Mouse (Mus musculus) intestine, embryonic 15.5 days (tissue): ENCODE measurements around the gene Pdgfra. TPM values are rescaled to one million over a fixed set of nuclear protein-coding genes. Genes with fewer than 3 reads are reported as not detected.

Source experiments
- ATAC-seq: fragments of 200-750 bp; cut with Nextera tagmentation; 2 replicates; pipeline ENCODE4 v1.8.0; 2017; ENCODE audit warnings: moderate TSS enrichment, moderate library complexity
- H3K27ac ChIP-seq: fragments of 300-500 bp; sonication (generic); 2 replicates; pipeline ENCODE4 v1.5.1; 2015; ENCODE audit warnings: mild to moderate bottlenecking, inconsistent platforms
- H3K27me3 ChIP-seq: fragments of 300-500 bp; sonication (generic); replicated peaks from 2 replicates; pipeline ENCODE4 v1.6.1; 2015; ENCODE audit warnings: inconsistent platforms
- H3K36me3 ChIP-seq: fragments of 300-500 bp; sonication (generic); 2 replicates; pipeline ENCODE4 v1.6.1; 2015; ENCODE audit warnings: inconsistent platforms
- H3K4me1 ChIP-seq: fragments of 300-500 bp; sonication (generic); replicated peaks from 2 replicates; pipeline ENCODE4 v1.6.1; 2015; ENCODE audit warnings: inconsistent platforms
- H3K4me2 ChIP-seq: fragments of 300-500 bp; sonication (generic); replicated peaks from 2 replicates; pipeline ENCODE4 v1.6.1; 2015; ENCODE audit warnings: mild to moderate bottlenecking, inconsistent platforms
- H3K4me3 ChIP-seq: fragments of 300-500 bp; sonication (generic); replicated peaks from 2 replicates; pipeline ENCODE4 v1.5.1; 2015; ENCODE audit warnings: inconsistent platforms
- H3K9ac ChIP-seq: fragments of 300-500 bp; sonication (generic); 2 replicates; pipeline ENCODE4 v1.6.1; 2015; ENCODE audit warnings: inconsistent platforms
- H3K9me3 ChIP-seq: fragments of 300-500 bp; sonication (generic); 2 replicates; pipeline ENCODE4 v1.6.1; 2016; ENCODE audit warnings: inconsistent platforms
- WGBS: fragments of 180-500 bp; shearing (Covaris S2); methylation state at CpG from one replicate; pipeline ENCODE4 v1.1.7; 2015; 5-methylcytosine and 5-hydroxymethylcytosine counted together
- polyA plus RNA-seq: library from polyadenylated mRNA; unstranded; fragments of >200 nt; fragmentation: Nextera tagmentation; extraction: Ambion mirVana; gene quantifications from 2 replicates; pipeline ENCODE4 v1.2.1, GENCODE M21; 2015

Pdgfra gene
- 32.9 and 37.2 TPM in 2 replicates for polyA plus RNA-seq

GRCm38 (mm10) chr5:75152021-75152425 lies at the start of gene Pdgfra:
Pdgfra (plus strand) TSS chr5:75152292.
- Histone ChIP-seq H3K4me1 (peaks cover 42% of the 10 kb centered on the region), H3K36me3 (no peaks in the 10 kb centered on the region), H3K4me3 (peak within 1 kb of the TSS; percentile 46), H3K4me2 (peak within 1 kb of the TSS; percentile 63), H3K9me3 (no peaks in the 10 kb centered on the region), H3K27me3 (peaks cover 41% of the 10 kb centered on the region), H3K27ac (peak within 1 kb of the TSS; percentile 87), H3K9ac (peak within 1 kb of the TSS; percentile 48)
- no peak for ATAC-seq
- WGBS = 2% methylated on average over 10 of the region's 10 CpGs

GRCm38 (mm10) chr5:75106511-75106910 lies 45.6 kb upstream of the Pdgfra start:
- no peak overlapping the region for H3K4me2 ChIP-seq
- H3K4me1 ChIP-seq = no peaks in the 10 kb centered on the region
- H3K27me3 ChIP-seq = no peaks in the 10 kb centered on the region
- H3K4me3 ChIP-seq = no peak overlapping the region
- no peak for ATAC-seq
- no peaks in the 10 kb centered on the region for H3K9me3 ChIP-seq
- no peak overlapping the region for H3K9ac ChIP-seq
- no peaks in the 10 kb centered on the region for H3K36me3 ChIP-seq
- no peak overlapping the region for H3K27ac ChIP-seq
- WGBS = 73% methylated on average over 3 of the region's 3 CpGs

DNA sequence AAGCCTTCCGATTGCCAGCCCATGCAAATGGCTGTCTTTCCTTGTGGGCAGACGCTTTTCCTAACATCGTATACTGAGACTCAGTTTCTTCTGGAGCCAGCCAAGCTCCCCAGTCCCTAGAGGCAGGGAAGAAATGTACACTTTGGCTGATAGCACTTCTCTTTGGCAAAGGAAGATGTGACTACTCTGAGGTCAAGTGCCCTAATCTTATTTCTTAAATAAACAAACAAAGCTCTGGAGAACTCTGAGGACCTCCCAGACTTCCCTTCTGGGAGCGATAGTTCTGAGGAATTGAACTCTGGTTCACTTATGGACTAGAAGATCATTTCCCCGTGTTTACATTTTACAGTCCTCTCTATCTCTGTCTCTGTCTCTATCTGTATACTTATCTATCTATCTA lies 42.7 kb upstream of the Pdgfra start:
- 25% methylated on average over 5 of the region's 5 CpGs for WGBS
- ATAC-seq = peak; percentile 15; the same call in 1 of the 2 replicates
- Histone ChIP-seq H3K4me3 (no peak overlapping the region), H3K36me3 (no peaks in the 10 kb centered on the region), H3K4me2 (no peak overlapping the region), H3K27ac (no peak overlapping the region), H3K27me3 (no peaks in the 10 kb centered on the region), H3K9ac (no peak overlapping the region), H3K4me1 (no peaks in the 10 kb centered on the region), H3K9me3 (no peaks in the 10 kb centered on the region)

DNA sequence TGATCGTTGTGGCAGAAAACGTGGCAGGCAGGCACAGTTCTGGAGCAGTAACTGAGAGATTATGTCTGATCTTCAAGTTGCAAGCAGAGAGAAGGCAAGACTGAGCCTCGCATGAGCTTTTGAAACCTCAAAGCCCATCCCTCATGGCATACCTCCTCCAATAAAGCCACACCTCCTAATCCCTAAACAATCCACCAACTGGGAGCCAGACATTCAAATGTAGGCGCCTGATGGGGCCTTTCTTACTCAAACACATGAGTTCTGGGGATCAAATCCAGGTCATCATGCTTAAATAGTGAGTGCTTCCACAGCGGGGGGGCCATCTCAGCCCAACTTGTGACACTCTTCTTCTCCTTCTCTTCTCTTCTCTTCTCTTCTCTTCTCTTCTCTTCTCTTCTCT lies 40.3 kb upstream of the Pdgfra start:
- H3K9me3 ChIP-seq = no peaks in the 10 kb centered on the region
- ATAC-seq = no peak
- WGBS = 65% methylated on average over 5 of the region's 5 CpGs

DNA sequence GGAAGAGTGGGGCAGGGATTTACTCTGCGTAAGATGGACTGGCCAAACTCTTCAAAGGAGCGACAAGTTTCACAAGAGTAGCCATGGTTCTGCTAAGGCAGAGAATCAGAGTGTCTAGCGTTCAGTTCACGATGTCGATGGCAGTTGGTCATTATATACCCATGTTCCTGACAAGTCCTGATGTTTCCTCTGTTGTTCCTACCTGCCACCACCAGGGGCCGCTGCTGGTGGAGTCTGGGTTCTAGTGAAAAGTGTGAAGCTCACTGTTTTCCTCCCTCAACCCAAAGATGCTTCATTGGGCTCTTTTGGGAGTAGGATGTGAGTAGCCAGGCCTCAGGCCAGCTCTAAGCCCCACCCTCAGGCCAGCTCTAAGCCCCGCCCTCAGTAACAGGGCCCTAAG lies 33.3 kb upstream of the Pdgfra start:
- no peak overlapping the region for H3K4me2 ChIP-seq
- no peaks in the 10 kb centered on the region for H3K36me3 ChIP-seq
- H3K9ac ChIP-seq = no peak overlapping the region
- 63% methylated on average over 7 of the region's 7 CpGs for WGBS
- H3K4me1 ChIP-seq = no peaks in the 10 kb centered on the region
- no peak for ATAC-seq
- H3K9me3 ChIP-seq = no peaks in the 10 kb centered on the region
- H3K27ac ChIP-seq = no peak overlapping the region
- 0 out of 2 replicates have a peak, but pooled peaks cover 3% of the 10 kb centered on the region for H3K27me3 ChIP-seq
- no peak overlapping the region for H3K4me3 ChIP-seq

More for the DNA sequence above, 40.3 kb upstream of the Pdgfra start:
- Histone ChIP-seq H3K9ac (no peak overlapping the region), H3K27ac (no peak overlapping the region), H3K27me3 (0 out of 2 replicates have a peak, but pooled peaks cover 3% of the 10 kb centered on the region), H3K4me3 (no peak overlapping the region), H3K4me1 (no peaks in the 10 kb centered on the region), H3K36me3 (no peaks in the 10 kb centered on the region), H3K4me2 (no peak overlapping the region)

DNA sequence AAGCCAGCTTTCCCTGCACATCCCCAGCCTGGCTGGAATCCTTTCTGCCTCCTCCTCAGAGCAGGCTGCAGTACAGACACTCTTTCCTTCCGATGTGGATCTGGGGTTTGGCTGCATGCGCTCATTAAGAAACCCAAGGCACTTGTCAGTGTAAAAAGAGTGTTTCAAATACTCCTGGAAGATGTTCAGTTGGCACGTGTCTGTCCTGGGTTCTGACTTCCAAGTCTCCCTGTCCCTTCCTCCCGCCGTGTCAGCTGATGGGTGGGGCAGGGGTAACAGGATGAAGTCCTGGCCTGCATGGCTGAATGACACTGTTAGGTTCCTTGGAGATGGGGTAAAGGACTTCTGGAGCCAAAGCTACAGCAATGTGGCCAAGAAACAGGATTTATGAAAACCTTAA lies 30.4 kb upstream of the Pdgfra start:
- H3K27ac ChIP-seq = no peak overlapping the region
- H3K27me3 ChIP-seq = no peaks in the 10 kb centered on the region
- WGBS = 31% methylated on average over 5 of the region's 5 CpGs
- H3K4me3 ChIP-seq = no peak overlapping the region
- no peaks in the 10 kb centered on the region for H3K9me3 ChIP-seq
- no peaks in the 10 kb centered on the region for H3K4me1 ChIP-seq
- H3K4me2 ChIP-seq = no peak overlapping the region
- H3K9ac ChIP-seq = no peak overlapping the region
- no peak for ATAC-seq
- no peaks in the 10 kb centered on the region for H3K36me3 ChIP-seq

- Histone ChIP-seq H3K36me3 (no peaks in the 10 kb centered on the region), H3K9ac (no peak overlapping the region), H3K9me3 (no peaks in the 10 kb centered on the region), H3K4me3 (no peak overlapping the region), H3K27ac (no peak overlapping the region), H3K4me2 (no peak overlapping the region), H3K4me1 (no peaks in the 10 kb centered on the region), H3K27me3 (no peaks in the 10 kb centered on the region)
- WGBS = 84% methylated on average over 7 of the region's 7 CpGs
- no peak for ATAC-seq
Measured at GRCm38 (mm10) chr5:75134681-75135080, 17.4 kb upstream of the Pdgfra start.

GRCm38 (mm10) chr5:75143092-75143491 lies 9.0 kb upstream of the Pdgfra start:
- H3K9ac ChIP-seq = peak overlapping the region; percentile 11; the same call in 1 of the 2 replicates
- 0 out of 2 replicates have a peak, but pooled peaks cover 4% of the 10 kb centered on the region for H3K4me1 ChIP-seq
- peak overlapping the region; percentile 24 for H3K4me3 ChIP-seq
- ATAC-seq = peak; percentile 49; the same call in 1 of the 2 replicates
- peak overlapping the region; percentile 65 for H3K4me2 ChIP-seq
- 5% methylated on average over 14 of the region's 14 CpGs for WGBS
- H3K9me3 ChIP-seq = no peaks in the 10 kb centered on the region
- H3K27ac ChIP-seq = no peak overlapping the region
- H3K27me3 ChIP-seq = peaks cover 7% of the 10 kb centered on the region; the same call in 1 of the 2 replicates
- no peaks in the 10 kb centered on the region for H3K36me3 ChIP-seq

DNA sequence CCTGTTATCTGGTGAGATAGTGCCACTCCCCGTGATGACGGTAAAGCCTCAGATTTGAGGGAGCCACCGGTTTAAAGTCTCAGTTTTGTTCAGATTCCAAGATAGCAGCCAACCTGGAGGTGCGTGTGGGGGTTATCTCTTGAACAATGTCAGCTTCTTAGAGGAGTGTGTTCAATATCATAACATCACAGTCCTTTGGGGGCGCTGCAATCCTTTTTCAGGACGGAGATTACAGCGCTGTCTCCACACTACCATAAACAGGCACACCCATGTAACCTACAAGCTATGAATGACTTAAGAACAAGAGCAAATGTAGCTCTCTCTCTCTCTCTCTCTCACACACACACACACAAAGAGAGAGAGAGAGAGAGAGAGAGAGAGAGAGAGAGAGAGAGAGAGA lies 8.3 kb upstream of the Pdgfra start:
- H3K9me3 ChIP-seq = no peaks in the 10 kb centered on the region
- no peak overlapping the region for H3K4me3 ChIP-seq
- H3K27ac ChIP-seq = no peak overlapping the region
- no peak overlapping the region for H3K4me2 ChIP-seq
- peaks cover 11% of the 10 kb centered on the region; the same call in 1 of the 2 replicates for H3K27me3 ChIP-seq
- H3K9ac ChIP-seq = no peak overlapping the region
- no peak for ATAC-seq
- H3K36me3 ChIP-seq = no peaks in the 10 kb centered on the region
- 41% methylated on average over 7 of the region's 7 CpGs for WGBS
- 0 out of 2 replicates have a peak, but pooled peaks cover 8% of the 10 kb centered on the region for H3K4me1 ChIP-seq

DNA sequence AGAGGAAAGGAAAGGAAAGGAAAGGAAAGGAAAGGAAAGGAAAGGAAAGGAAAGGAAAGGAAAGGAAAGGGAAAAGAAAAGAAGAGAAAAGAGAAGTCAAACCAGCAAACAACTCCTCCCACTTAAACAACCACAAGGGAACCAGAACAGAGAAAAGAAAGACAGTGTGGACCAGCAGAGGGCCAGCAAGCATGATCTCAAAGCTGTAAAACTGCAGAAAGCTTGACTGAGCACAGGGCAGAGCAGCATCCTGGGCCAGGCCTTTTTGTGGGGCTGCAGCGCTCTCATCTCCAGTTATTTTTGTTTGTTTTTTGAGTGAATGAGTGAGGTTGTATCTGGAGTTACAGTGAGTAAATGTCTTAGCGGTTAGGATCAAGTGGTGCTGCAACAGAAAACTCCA lies 6.8 kb upstream of the Pdgfra start:
- ATAC-seq = no peak
- Histone ChIP-seq H3K27me3 (peaks cover 16% of the 10 kb centered on the region), H3K9me3 (no peaks in the 10 kb centered on the region)

DNA sequence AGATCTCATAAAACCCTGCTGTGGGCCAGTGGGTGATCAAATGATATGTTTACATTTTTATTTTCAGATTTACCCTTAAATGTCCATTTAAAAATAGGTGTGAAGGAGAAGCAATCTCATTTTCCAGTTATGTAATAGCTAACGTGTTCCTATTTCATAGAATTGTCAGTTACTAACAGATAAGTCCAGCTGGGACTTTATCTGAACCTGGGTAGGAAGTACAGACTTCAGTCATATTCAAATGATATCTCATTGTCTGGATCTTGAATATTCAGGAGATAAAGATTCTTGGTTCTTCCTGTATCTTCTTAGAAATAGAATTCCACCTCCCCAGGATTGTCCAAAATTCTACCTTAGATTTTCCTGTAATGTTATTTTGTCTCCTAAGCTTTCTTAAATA lies 5.6 kb upstream of the Pdgfra start:
- H3K27ac ChIP-seq = no peak overlapping the region
- no peaks in the 10 kb centered on the region for H3K9me3 ChIP-seq
- ATAC-seq = no peak
- no peaks in the 10 kb centered on the region for H3K36me3 ChIP-seq
- H3K4me1 ChIP-seq = peaks cover 20% of the 10 kb centered on the region
- no peak overlapping the region for H3K9ac ChIP-seq
- H3K27me3 ChIP-seq = peaks cover 24% of the 10 kb centered on the region
- WGBS = 65% methylated on average over 1 of the region's 1 CpGs
- no peak overlapping the region for H3K4me2 ChIP-seq
- H3K4me3 ChIP-seq = no peak overlapping the region

More for the DNA sequence above, 6.8 kb upstream of the Pdgfra start:
- Histone ChIP-seq H3K27ac (no peak overlapping the region), H3K9ac (no peak overlapping the region), H3K4me1 (peaks cover 15% of the 10 kb centered on the region), H3K4me3 (no peak overlapping the region), H3K36me3 (no peaks in the 10 kb centered on the region), H3K4me2 (no peak overlapping the region)
- WGBS = 77% methylated on average over 2 of the region's 2 CpGs

GRCm38 (mm10) chr5:75148343-75149127 lies 3.6 kb upstream of the Pdgfra start:
- Histone ChIP-seq H3K4me1 (peaks cover 24% of the 10 kb centered on the region), H3K4me2 (peak overlapping the region; percentile 52), H3K36me3 (no peaks in the 10 kb centered on the region), H3K9me3 (no peaks in the 10 kb centered on the region), H3K27ac (peak overlapping the region; percentile 51), H3K9ac (no peak overlapping the region), H3K4me3 (peak overlapping the region; percentile 26), H3K27me3 (peaks cover 32% of the 10 kb centered on the region)
- ATAC-seq = peak; percentile 42; the same call in 1 of the 2 replicates
- 5% methylated on average over 30 of the region's 30 CpGs for WGBS

DNA sequence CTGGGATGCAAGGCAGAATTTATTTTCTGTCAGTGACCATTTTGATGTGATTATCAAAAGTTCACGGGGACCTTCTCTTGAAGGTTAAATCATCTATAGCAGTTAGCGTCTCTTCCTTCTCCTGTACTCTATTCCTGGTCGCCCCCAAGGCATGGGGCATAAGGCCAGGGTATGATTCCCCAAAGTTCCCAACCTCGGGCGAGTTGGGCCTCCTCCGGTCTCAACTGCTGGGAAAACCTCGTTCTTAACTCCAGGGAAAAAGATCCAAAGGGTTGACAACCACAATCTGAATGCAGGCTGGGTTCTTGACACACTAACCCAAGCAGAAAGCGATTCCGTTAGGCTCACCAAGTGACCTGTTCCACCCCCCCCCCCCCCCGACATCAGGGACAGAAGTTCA lies 2.7 kb upstream of the Pdgfra start:
- H3K9ac ChIP-seq = no peak overlapping the region
- H3K4me2 ChIP-seq = peak overlapping the region; percentile 52
- ATAC-seq = no peak
- peak overlapping the region; percentile 51; the same call in 1 of the 2 replicates for H3K27ac ChIP-seq
- H3K27me3 ChIP-seq = peaks cover 39% of the 10 kb centered on the region
- no peaks in the 10 kb centered on the region for H3K9me3 ChIP-seq
- no peaks in the 10 kb centered on the region for H3K36me3 ChIP-seq
- no peak overlapping the region for H3K4me3 ChIP-seq
- H3K4me1 ChIP-seq = peaks cover 29% of the 10 kb centered on the region
- 9% methylated on average over 10 of the region's 10 CpGs for WGBS
